Mouse (Mus musculus): ENCODE data around the gene Cops6. TPM values are rescaled to one million over a fixed set of nuclear protein-coding genes. Genes with fewer than 3 reads are reported as not detected.

Gene Cops6
- polyA plus RNA-seq, 1 experiment from 2014 or later = 309 TPM

GRCm38 (mm10) chr5:138138585-138138984 is 22.3 kb upstream of the Cops6 start:
- no peak overlapping the region for H3K9ac ChIP-seq (ENCODE audit: low read depth, low read length)
- no peaks in the 10 kb centered on the region for H3K9me3 ChIP-seq (replicated peaks; ENCODE audit: control insufficient read depth, low read length, poor library complexity, severe bottlenecking)
- H3K4me3 ChIP-seq (ENCODE audit: low read depth, low read length) = no peak overlapping the region
- 76% methylated on average over 4 of the region's 4 CpGs for WGBS
- H3K4me1 ChIP-seq (ENCODE audit: control insufficient read depth, insufficient read depth, low read length) = no peaks in the 10 kb centered on the region
- no peak for ATAC-seq
- H3K36me3 ChIP-seq (ENCODE audit: control insufficient read depth, insufficient read depth, low read length) = peaks cover 21% of the 10 kb centered on the region
- H3K4me2 ChIP-seq (ENCODE audit: low read length) = no peak overlapping the region
- no peak overlapping the region for H3K27ac ChIP-seq (ENCODE audit: low read length)
- no peaks in the 10 kb centered on the region for H3K27me3 ChIP-seq (ENCODE audit: control insufficient read depth, insufficient read depth, low read depth, low read length)

GRCm38 (mm10) chr5:138154390-138154789 is 6.5 kb upstream of the Cops6 start:
- peak overlapping the region; percentile 91 for H3K9ac ChIP-seq (ENCODE audit: low read depth, low read length)
- 88% methylated on average over 3 of the region's 3 CpGs for WGBS
- H3K4me1 ChIP-seq (ENCODE audit: control insufficient read depth, insufficient read depth, low read length) = peaks cover 8% of the 10 kb centered on the region
- no peak for ATAC-seq
- H3K27ac ChIP-seq (ENCODE audit: low read length) = no peak overlapping the region; the same call in 1 of the 2 replicates
- peaks cover 16% of the 10 kb centered on the region for H3K36me3 ChIP-seq (ENCODE audit: control insufficient read depth, insufficient read depth, low read length)
- peak overlapping the region; percentile 89 for H3K4me3 ChIP-seq (ENCODE audit: low read depth, low read length)
- no peaks in the 10 kb centered on the region for H3K9me3 ChIP-seq (replicated peaks; ENCODE audit: control insufficient read depth, low read length, poor library complexity, severe bottlenecking)
- H3K4me2 ChIP-seq (ENCODE audit: low read length) = peak overlapping the region; percentile 92
- H3K27me3 ChIP-seq (ENCODE audit: control insufficient read depth, insufficient read depth, low read depth, low read length) = no peaks in the 10 kb centered on the region

GRCm38 (mm10) chr5:138155443-138155976 is 5.4 kb upstream of the Cops6 start, which contains the start of gene Zfp113:
Zfp113 (minus strand) TSS chr5:138155744.
- Histone ChIP-seq H3K9ac (ENCODE audit: low read depth, low read length) (peak within 1 kb of the TSS; percentile 91), H3K4me2 (ENCODE audit: low read length) (peak within 1 kb of the TSS; percentile 92), H3K4me1 (ENCODE audit: control insufficient read depth, insufficient read depth, low read length) (peaks cover 11% of the 10 kb centered on the region), H3K27me3 (ENCODE audit: control insufficient read depth, insufficient read depth, low read depth, low read length) (no peaks in the 10 kb centered on the region), H3K27ac (ENCODE audit: low read length) (peak within 1 kb of the TSS; percentile 94), H3K36me3 (ENCODE audit: control insufficient read depth, insufficient read depth, low read length) (peaks cover 13% of the 10 kb centered on the region), H3K4me3 (ENCODE audit: low read depth, low read length) (peak within 1 kb of the TSS; percentile 89), H3K9me3 (replicated peaks; ENCODE audit: control insufficient read depth, low read length, poor library complexity, severe bottlenecking) (no peaks in the 10 kb centered on the region)
- WGBS = under 1% methylated on average over 31 of the region's 31 CpGs
- ATAC-seq = peak; percentile 97

GRCm38 (mm10) chr5:138160224-138160762 is 578 bp upstream of the Cops6 start:
- Histone ChIP-seq H3K4me1 (ENCODE audit: control insufficient read depth, insufficient read depth, low read length) (peaks cover 19% of the 10 kb centered on the region), H3K9ac (ENCODE audit: low read depth, low read length) (peak overlapping the region; percentile 85), H3K36me3 (ENCODE audit: control insufficient read depth, insufficient read depth, low read length) (peaks cover 18% of the 10 kb centered on the region; the same call in 1 of the 2 replicates), H3K9me3 (replicated peaks; ENCODE audit: control insufficient read depth, low read length, poor library complexity, severe bottlenecking) (no peaks in the 10 kb centered on the region), H3K4me3 (ENCODE audit: low read depth, low read length) (peak overlapping the region; percentile 81), H3K27ac (ENCODE audit: low read length) (peak overlapping the region; percentile 83), H3K4me2 (ENCODE audit: low read length) (peak overlapping the region; percentile 67), H3K27me3 (ENCODE audit: control insufficient read depth, insufficient read depth, low read depth, low read length) (no peaks in the 10 kb centered on the region)
- WGBS = 68% methylated on average over 7 of the region's 7 CpGs
- no peak for ATAC-seq

GRCm38 (mm10) chr5:138163046-138163445 is 2.2 kb downstream of the Cops6 start:
- no peak for ATAC-seq
- WGBS = 77% methylated on average over 6 of the region's 6 CpGs
- peaks cover 19% of the 10 kb centered on the region for H3K4me1 ChIP-seq (ENCODE audit: control insufficient read depth, insufficient read depth, low read length)

GRCm38 (mm10) chr5:138163610-138164009 is 2.7 kb downstream of the Cops6 start:
- Histone ChIP-seq H3K4me3 (ENCODE audit: low read depth, low read length) (no peak overlapping the region), H3K9me3 (replicated peaks; ENCODE audit: control insufficient read depth, low read length, poor library complexity, severe bottlenecking) (no peaks in the 10 kb centered on the region), H3K27ac (ENCODE audit: low read length) (no peak overlapping the region), H3K4me2 (ENCODE audit: low read length) (no peak overlapping the region), H3K27me3 (ENCODE audit: control insufficient read depth, insufficient read depth, low read depth, low read length) (no peaks in the 10 kb centered on the region), H3K9ac (ENCODE audit: low read depth, low read length) (no peak overlapping the region), H3K36me3 (ENCODE audit: control insufficient read depth, insufficient read depth, low read length) (peaks cover 42% of the 10 kb centered on the region), H3K4me1 (ENCODE audit: control insufficient read depth, insufficient read depth, low read length) (peaks cover 19% of the 10 kb centered on the region)
- 61% methylated on average over 10 of the region's 10 CpGs for WGBS
- ATAC-seq = no peak

More at GRCm38 (mm10) chr5:138163046-138163445, 2.2 kb downstream of the Cops6 start:
- H3K9ac ChIP-seq (ENCODE audit: low read depth, low read length) = no peak overlapping the region
- peaks cover 38% of the 10 kb centered on the region for H3K36me3 ChIP-seq (ENCODE audit: control insufficient read depth, insufficient read depth, low read length)
- H3K4me3 ChIP-seq (ENCODE audit: low read depth, low read length) = no peak overlapping the region
- H3K4me2 ChIP-seq (ENCODE audit: low read length) = no peak overlapping the region
- no peaks in the 10 kb centered on the region for H3K27me3 ChIP-seq (ENCODE audit: control insufficient read depth, insufficient read depth, low read depth, low read length)
- no peak overlapping the region for H3K27ac ChIP-seq (ENCODE audit: low read length)
- H3K9me3 ChIP-seq (replicated peaks; ENCODE audit: control insufficient read depth, low read length, poor library complexity, severe bottlenecking) = no peaks in the 10 kb centered on the region

- peaks cover 24% of the 10 kb centered on the region for H3K4me1 ChIP-seq (ENCODE audit: control insufficient read depth, insufficient read depth, low read length)
- no peak overlapping the region for H3K4me3 ChIP-seq (ENCODE audit: low read depth, low read length)
- no peaks in the 10 kb centered on the region for H3K27me3 ChIP-seq (ENCODE audit: control insufficient read depth, insufficient read depth, low read depth, low read length)
- H3K4me2 ChIP-seq (ENCODE audit: low read length) = no peak overlapping the region
- no peak overlapping the region for H3K9ac ChIP-seq (ENCODE audit: low read depth, low read length)
- 88% methylated on average over 8 of the region's 8 CpGs for WGBS
- no peak for ATAC-seq
- H3K9me3 ChIP-seq (replicated peaks; ENCODE audit: control insufficient read depth, low read length, poor library complexity, severe bottlenecking) = no peaks in the 10 kb centered on the region
- peaks cover 46% of the 10 kb centered on the region for H3K36me3 ChIP-seq (ENCODE audit: control insufficient read depth, insufficient read depth, low read length)
- no peak overlapping the region for H3K27ac ChIP-seq (ENCODE audit: low read length)
Observed at GRCm38 (mm10) chr5:138165594-138165993, 4.7 kb downstream of the Cops6 start.

GRCm38 (mm10) chr5:138170936-138171561 is 10.2 kb downstream of the Cops6 start:
- under 1% methylated on average over 47 of the region's 47 CpGs for WGBS
- Histone ChIP-seq H3K27ac (ENCODE audit: low read length) (peak overlapping the region; percentile 88), H3K4me1 (ENCODE audit: control insufficient read depth, insufficient read depth, low read length) (peaks cover 25% of the 10 kb centered on the region), H3K4me2 (ENCODE audit: low read length) (peak overlapping the region; percentile 93), H3K27me3 (ENCODE audit: control insufficient read depth, insufficient read depth, low read depth, low read length) (no peaks in the 10 kb centered on the region), H3K9me3 (replicated peaks; ENCODE audit: control insufficient read depth, low read length, poor library complexity, severe bottlenecking) (no peaks in the 10 kb centered on the region), H3K4me3 (ENCODE audit: low read depth, low read length) (peak overlapping the region; percentile 80), H3K36me3 (ENCODE audit: control insufficient read depth, insufficient read depth, low read length) (peaks cover 39% of the 10 kb centered on the region), H3K9ac (ENCODE audit: low read depth, low read length) (peak overlapping the region; percentile 60)
- ATAC-seq = peak; percentile 87

All from midbrain, embryonic 16.5 days (tissue).